Comparison of ENCODE assay signal across 7 mouse cellular contexts in genomic region chr11:120350711-120351110, GRCm38 (mm10). TPM values are rescaled to one million over a fixed set of nuclear protein-coding genes. Genes with fewer than 3 reads are reported as not detected.
DNase-seq lines count a peak whose midpoint lies in the region; ATAC-seq lines count a peak whose summit lies in the region.

No protein-coding gene starts in this region.

- H3K27ac ChIP-seq in heart, embryonic 15.5 days, result peak overlapping the region; percentile 96

- DNase-seq in thymus, postnatal 36 days, result peak; percentile 15 to 47
- DNase-seq in thymus, postnatal 10 days (ENCODE audit: low spot score in 2 of 2), result no peak
- peak; percentile 47 for DNase-seq in embryo, embryonic 9.5 days (ENCODE audit: extremely low spot score)
- DNase-seq in kidney, postnatal 25 days, result peak; percentile 59 to 86
- peak; percentile 72 to 77 for DNase-seq in lung, postnatal 4 days

- no peaks in the 10 kb centered on the region for H3K36me3 ChIP-seq in heart, embryonic 15.5 days

- peak overlapping the region; percentile 88 for H3K4me3 ChIP-seq in heart, embryonic 15.5 days

- ATAC-seq in heart, embryonic 15.5 days (replicated peaks; ENCODE audit: insufficient number of reproducible peaks, insufficient read depth, low FRiP score, low read depth), result no peak
- ATAC-seq in megakaryocyte progenitor cell, adult 5-6 weeks (replicated peaks; ENCODE audit: poor library complexity), result no peak

- H3K4me2 ChIP-seq in heart, embryonic 15.5 days, result peak overlapping the region; percentile 90

- H3K9ac ChIP-seq in heart, embryonic 15.5 days, result peak overlapping the region; percentile 81

- H3K27me3 ChIP-seq in heart, embryonic 15.5 days, result no peaks in the 10 kb centered on the region

- 12% methylated on average over 11 of the region's 11 CpGs for WGBS in heart, embryonic 15.5 days

- no peaks in the 10 kb centered on the region for H3K9me3 ChIP-seq in heart, embryonic 15.5 days (replicated peaks)

- H3K4me1 ChIP-seq in heart, embryonic 15.5 days (replicated peaks), result peaks cover 49% of the 10 kb centered on the region

RNA-seq across cellular contexts. Expression of gene Actg1, which starts 2.4 kb away (rescaled TPM):
- 921 and 1,308 TPM in 2 replicates for polyA plus RNA-seq in heart, embryonic 15.5 days (2015; fragmentation: Nextera tagmentation; extraction: Ambion mirVana)
- total RNA-seq in megakaryocyte progenitor cell, adult 5-6 weeks (2015), result 1,607 and 1,783 TPM in 2 replicates
- 724 and 844 TPM in 2 replicates for total RNA-seq in megakaryocyte progenitor cell, adult 5-6 weeks (2017)

RNA-seq across cellular contexts. Expression of gene Fscn2, which starts 10.6 kb away (rescaled TPM):
- 0.42 and 0.66 TPM in 2 replicates for polyA plus RNA-seq in heart, embryonic 15.5 days (2015; fragmentation: Nextera tagmentation; extraction: Ambion mirVana)
- not detected in 2 replicates for total RNA-seq in megakaryocyte progenitor cell, adult 5-6 weeks (2015)
- not detected in 2 replicates for total RNA-seq in megakaryocyte progenitor cell, adult 5-6 weeks (2017)

RNA-seq across cellular contexts. Expression of gene Faap100, which starts 27.9 kb away (rescaled TPM):
- polyA plus RNA-seq in heart, embryonic 15.5 days (2015; fragmentation: Nextera tagmentation; extraction: Ambion mirVana), result 27.0 and 38.0 TPM in 2 replicates
- 10.8 and 11.0 TPM in 2 replicates for total RNA-seq in megakaryocyte progenitor cell, adult 5-6 weeks (2015)
- 6.5 and 7.0 TPM in 2 replicates for total RNA-seq in megakaryocyte progenitor cell, adult 5-6 weeks (2017)

Comparison
In these comparisons a context has a peak if more than half of its experiments do, and no peak if none do; other contexts are left out.
1. DNase-seq: peak in thymus, postnatal 36 days (2 of 2), embryo, embryonic 9.5 days (single experiment), kidney, postnatal 25 days (2 of 2) and lung, postnatal 4 days (2 of 2); none in thymus, postnatal 10 days (0 of 2).